Mouse (Mus musculus) T-cell, adult 2 months (primary cell): ENCODE data around the gene Safb2.
A peak's percentile ranks its signal among the peaks of the same experiment; 100 is the strongest.

Source experiments
- DNase-seq: peaks from one replicate; pipeline ENCODE4 v3.0.0; 2022; ENCODE audit warnings: low spot score

Gene Safb2

DNA sequence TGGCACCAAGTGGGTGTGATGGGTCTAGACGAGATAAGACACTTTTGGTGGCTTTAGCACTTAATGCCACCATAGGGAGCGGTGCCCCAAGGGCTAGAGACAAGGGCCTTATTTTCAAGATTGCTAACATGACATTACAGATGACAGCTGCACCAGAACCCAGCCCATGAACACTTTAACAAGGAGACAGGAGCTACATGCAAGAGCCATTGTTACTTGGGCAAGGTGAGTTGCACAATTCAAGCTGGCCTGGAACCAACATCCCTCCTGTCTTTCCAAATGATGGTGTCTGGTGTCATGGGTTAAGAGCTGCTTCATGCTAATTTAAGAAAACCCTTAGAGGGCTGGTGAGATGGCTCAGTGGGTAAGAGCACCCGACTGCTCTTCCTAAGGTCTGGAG, 25.0 kb downstream of the Safb2 start:
- no peak for DNase-seq

DNA sequence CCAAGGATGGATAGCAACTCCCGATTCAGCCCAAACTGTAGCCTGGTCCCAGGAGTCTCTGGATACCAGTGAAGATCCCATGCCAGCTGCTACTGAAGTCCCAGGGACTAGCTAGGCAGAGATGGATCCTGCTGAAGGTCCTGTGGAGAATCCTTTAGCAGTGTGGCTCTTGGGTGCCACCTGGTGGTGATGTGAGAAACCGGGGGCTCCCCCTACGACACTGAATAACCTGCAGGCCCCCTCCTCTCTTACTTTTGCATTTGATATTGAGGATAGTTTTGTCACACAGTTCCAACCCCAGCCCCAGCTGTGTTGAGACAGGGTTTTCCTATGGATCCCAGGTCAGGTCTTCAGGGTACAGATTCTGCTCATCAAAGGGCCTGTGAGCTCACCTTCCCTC, 25.9 kb downstream of the Safb2 start:
- peak; percentile 56 for DNase-seq

DNA sequence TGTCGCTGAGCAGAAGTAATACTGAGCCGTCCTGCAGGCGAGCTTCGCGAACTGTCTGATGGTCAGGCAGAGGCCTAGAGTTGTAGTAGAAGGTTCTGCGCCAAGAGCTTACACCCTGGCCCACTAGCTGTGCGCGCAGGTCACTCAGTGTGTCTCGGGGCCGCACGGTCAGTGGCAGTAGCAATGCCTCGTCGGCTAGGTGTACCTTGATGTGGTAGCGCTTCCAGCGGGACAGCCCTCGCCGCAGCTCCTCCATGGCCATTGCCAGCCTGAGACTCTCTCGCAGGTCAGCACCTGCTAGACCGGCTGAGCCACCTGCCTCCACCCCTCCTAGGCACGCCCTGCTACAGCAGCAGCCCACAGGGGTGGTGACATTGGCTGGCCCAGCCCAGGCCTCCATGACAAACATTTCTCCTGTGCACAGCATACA, 30.2 kb downstream of the Safb2 start, which contains the start of gene Gm20219:
TSS of gene Gm20219 (minus strand) at position 266 of the 430 bp plus-strand sequence.
- DNase-seq = no peak

DNA sequence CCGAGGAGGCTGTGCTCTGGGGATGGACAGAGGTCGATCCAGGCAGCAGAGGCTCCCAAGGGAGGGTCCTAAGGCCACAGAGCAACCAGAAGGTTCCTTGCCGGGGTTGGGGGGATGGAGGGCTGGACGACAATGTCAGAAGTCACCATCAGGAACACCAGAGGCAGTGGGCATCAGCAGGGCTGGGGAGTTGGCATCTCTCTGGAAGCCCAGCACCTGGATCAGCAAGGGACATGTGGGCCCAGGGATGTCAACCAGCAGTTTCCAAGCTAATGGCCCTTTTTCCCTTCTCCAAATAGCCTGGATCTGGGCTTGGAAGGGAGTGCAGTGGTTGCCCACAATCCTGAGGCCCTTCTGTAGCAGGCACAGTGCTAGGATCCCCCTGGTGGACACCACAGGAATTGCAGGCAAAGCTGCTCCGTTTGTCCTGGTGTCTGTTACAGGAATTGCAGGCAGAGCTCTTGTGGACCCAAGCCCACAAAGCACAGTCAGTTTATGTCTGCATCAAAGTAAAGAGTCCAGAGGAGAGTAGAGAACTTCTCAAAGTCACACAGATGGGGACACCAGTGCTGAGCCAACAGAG, 31.5 kb downstream of the Safb2 start:
- peak; percentile 77 for DNase-seq

DNA sequence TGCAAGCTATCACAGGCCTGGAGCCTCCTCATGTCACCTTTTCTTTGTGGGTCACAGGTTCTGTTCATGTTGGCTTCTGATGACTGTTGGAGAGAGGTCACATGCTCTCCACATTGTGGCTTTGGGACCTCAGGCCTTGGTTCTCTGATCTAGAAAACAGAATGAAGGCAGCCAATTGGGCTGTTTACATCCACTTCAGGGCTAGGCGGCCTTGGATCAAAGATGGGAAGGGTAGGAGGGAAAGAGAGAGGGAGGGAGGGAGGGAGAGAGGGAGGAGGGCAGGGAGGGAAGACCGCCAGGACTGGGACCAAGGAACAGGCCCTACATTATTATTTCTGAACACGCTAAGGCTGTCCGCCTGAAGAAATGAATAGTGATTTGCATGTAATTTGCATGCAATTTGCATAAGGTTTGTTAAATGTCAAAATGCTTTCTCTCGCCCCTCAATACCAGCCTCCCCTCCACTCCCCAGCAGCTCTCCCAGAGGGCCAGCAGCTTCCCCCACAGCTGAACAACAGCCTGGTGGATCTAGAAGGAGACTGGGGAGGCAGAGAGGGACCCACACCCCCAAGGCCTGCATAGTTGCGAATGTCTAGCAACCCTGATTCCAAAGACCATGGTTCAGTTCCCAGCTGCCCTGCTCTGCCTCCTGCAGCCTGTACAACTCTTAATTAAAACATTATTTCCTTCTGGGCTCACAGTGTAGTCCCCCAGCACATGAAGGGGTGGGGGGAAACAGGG, 32.4 kb downstream of the Safb2 start:
- DNase-seq = no peak

DNA sequence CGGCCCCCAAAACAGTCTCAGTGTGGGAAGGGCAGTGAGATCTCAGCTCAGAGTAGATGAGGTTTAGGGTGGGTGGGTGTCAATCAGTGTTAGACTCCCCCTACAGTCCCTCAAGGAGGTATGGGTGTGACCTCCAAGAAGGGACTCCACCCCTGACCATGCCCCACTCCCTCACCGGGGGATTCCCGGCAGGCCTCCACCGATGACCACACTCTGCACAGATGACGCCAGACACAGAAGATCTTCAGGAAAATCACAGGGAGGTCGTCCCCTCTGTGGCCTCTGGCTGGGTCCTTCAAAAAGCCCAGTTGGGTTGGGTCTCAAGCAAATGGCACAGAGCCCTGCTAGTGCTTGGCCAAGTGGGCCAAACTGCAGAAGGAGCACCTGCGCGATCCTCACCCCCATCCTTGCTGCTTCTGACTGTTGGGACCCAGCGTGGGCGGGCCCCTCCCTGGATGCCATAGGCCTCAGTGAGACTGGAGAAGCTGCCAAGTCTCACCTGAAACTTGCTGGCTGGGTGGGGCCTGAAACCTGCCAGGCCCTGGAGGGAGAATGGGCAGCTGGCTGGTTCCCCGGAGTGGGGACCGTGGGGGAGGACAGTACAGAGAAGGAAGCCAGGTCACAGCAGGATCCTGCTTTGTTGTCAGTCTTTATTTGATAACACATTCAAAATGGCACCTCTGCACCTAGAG, 33.5 kb downstream of the Safb2 start:
- no peak for DNase-seq

DNA sequence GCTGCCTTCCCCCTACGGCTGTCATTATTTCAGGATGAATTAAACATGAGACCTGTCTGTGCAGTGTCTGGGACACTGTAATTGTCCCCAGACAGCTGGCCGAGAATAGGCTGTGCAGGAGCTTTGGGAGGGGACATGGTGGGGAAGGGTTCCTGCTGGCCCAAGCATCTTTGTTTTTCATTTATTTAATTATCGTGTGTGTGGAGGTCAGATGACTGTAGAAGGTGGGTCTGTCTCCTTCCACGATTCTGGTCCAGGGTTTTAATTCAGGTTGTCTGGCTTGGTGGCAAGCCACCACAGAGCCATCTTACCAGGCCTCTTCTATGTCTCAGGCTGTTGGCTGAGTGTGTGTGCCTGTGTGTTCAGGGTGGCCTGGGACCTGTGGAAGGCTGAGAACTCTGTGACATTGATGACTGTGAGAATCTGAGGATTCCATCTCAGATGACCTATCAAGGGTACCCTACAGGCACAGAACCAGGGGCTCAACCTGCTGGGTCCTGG, 35.7 kb downstream of the Safb2 start:
- no peak for DNase-seq

DNA sequence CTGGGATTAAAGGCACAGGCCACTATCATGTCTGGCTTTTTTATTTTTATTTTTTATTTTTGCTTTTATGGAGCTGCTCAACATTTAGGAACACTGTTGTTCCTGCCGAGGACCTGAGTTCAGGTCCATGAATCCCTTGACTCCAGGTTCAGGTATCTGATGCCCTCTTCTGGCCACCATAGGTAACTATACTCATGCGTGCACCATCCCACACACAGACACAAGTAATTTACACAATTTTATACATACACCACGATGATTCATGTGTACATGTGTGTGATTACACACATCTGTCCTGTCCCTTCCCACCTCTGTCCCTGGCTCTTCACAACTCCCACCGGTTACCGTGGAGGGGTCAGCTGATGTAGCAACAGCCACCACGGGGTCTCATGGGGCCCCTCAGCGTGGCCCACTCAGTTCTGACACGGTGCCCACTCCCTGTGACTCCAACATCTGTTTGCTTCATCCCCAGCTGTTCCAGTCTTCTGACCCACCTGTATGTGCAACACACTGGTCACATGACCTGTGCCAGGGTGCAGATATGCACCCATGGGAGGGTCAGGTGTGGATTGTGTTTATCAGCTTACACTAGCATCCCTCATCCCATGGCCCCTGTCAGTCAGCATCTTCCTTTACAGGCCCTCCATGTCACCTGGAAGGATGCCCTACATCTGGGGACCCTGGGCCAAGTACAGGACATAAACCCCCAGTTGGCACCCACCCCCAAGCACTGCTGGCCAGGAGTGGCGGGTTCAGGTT, 36.4 kb downstream of the Safb2 start:
- DNase-seq = no peak

DNA sequence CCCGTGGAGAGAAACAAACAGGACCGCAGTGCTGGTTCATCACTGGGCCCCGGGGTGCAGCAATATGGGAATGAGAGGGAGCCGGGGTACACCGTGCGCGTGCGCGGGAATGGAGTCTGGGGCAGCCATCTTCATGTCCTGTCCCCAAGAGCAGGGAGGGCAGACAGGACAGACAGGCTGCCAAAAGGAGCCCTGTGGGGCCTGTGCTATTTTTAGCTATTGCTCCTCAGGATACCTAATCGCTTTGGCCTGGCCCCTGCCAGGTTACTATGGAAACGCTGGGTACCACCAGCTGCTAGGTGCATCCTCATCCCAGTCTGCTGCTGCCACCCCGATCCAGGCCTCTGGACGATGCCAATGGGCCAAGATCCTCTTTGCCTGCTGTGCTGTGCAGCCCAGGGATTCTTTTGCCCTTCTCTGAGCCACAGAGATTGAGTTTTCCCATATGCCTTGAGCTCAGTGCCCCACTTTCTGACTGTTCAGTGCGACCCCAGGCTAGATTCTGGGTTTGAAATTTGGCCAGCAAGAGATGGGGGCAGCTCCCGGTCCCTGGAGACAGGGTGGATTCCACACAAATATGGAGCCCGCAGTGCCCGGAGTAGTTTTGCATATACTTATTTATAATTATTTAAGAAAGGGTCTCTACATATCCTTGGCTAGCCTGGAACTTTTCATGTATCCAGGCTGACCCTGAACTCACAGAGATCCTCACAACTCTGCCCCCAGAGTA, 37.1 kb downstream of the Safb2 start:
- no peak for DNase-seq

DNA sequence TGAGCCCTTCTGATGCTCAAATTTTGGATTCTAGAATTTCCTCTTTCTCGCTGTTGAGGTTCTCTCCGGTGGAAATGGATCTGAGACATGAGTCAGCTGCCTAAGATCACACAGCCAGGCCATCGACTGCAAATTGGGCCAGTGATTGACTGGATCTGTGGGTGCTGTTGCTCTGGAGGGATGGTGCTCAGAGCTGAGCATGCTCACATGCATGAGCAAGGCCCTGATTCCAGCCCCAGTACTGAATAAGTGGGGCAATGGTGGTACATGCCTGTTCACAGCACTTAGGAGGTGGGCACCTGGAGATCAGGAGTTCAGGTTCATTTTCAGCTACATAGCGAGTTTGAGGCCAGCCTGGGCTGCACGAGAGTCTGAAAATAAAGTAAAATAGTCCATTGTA, 37.8 kb downstream of the Safb2 start:
- DNase-seq = no peak

DNA sequence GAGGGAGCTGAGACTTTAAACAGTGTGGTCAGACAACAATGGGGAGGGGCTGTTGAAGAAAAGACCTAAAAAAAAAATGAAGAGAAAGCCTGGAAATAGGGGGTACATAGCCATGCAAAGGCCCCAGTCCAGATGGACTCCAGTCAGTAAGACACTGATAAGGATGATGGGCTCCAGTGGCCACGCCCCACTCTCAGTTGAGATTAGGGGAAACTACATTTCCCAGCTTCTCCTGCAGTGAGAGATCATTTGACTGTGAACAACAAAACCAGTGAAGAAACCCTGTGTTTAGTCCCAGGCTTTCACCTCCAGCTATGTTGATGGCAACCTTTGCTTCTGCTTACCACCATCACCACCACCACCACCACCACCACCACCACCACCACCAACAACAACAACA, 38.4 kb downstream of the Safb2 start:
- no peak for DNase-seq

DNA sequence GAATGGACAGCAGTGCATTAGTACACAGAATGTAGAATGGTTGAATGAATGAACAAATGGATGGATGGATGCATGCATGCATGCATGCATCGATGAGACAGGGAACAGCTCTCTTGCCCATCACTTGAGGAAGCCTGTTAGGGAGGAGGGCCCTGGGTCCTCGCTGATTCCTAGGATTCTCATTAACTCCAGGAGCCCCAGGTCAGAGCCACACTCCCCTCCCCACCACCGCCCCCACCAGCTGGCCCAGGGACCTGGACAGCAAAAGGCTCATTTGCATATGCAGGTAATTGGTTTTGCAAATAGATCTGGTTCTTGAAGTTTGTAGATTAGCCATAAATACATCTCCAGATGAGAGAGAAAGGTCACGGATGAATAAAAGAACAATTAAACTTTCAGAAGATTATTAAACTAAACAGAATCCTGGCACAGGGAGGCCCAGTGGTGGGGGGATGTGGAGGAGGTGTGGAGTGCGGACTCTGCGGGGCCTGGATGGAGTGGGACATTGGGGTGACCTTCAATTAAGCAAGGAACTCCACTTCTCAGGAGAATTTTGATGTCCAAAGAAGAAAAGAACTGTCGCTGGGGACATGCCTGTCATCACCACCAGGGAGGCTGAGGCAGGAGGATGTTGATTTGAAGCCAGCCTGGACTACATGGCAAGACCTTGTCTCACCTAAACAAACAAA, 39.5 kb downstream of the Safb2 start:
- no peak for DNase-seq

DNA sequence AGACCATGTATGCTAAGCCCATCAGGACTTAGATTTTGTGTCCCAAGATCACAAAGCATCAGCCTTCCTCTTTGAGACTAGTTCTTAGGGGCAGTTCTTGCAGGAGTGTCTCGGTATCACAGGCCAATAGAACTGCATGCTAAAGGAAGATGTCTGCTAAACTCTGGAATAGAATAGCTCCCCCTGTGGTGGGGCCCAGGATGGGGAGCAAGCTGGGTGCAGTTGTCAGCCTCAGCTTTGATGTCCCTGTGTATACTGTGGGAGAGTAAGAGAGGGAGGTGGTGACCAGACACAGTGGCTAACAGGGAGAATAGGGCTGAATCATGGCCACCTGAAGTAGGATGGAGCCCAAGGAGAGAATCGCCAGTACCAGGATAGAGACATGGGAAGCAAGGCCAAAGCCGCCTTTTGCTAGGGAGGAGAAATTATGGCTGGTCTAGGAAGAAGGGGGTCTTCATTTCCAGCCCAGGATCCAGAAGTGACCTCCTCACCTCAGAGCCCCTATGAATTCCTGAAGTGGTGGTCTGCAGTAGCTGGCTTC, 40.6 kb downstream of the Safb2 start:
- DNase-seq = no peak

DNA sequence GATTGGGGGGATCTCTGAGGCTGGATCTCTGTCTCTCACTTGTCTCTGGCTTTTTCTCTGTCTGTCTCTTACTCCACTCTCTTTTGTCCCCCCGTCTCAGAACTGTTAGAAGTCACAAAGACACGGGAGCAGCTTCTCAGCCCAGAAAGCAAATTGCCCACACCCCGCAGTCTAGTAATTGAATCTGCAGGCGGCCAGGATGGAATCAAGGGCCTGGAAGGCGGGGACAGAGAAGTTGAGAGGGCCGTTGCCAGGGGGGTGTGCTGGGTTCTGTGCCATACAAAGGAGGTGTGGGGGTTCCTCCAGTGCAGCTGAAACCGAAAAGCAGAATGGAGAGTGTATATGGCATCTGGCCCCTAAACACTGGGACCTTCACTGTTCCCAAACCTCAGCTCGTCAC, 41.6 kb downstream of the Safb2 start:
- DNase-seq = no peak

DNA sequence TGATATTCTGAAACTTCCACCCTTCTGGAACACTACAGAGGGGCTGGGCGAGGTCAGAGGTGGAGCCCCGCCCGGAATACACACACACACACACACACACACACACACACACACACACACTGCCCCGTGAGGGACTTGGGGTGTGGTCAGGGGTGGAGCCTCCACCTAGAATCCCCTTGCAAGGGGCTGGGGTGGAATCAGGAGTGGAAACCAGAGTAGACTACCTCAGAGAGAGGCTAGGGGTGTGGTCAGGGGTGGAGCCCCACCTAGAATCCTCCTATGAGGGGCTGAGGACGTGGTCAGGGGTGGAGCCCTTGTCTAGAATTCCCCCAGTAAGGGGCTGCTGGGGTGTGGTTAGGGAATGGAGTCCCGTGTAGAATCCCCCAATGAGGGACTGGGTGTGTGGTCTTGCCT, 43.8 kb downstream of the Safb2 start:
- no peak for DNase-seq

DNA sequence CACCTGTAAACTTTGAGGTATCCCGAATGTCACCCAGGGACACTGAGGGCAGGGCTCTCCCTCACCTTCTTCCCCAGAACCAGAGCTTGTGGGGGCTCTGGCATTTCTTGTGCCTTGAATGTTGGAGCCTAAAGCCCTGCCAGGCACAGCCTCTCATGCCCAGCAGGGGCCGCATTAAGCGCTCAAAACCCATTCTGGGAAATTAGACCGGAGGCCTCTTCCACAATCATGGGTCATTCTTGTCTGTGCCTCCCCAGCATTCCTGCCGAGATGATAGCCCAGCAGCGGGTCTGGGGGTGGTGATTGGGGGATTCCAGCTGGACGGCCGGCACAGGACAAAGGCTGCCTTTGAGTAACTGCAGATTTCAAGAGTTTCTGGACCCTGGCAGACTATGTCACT, 46.5 kb downstream of the Safb2 start:
- DNase-seq = no peak

DNA sequence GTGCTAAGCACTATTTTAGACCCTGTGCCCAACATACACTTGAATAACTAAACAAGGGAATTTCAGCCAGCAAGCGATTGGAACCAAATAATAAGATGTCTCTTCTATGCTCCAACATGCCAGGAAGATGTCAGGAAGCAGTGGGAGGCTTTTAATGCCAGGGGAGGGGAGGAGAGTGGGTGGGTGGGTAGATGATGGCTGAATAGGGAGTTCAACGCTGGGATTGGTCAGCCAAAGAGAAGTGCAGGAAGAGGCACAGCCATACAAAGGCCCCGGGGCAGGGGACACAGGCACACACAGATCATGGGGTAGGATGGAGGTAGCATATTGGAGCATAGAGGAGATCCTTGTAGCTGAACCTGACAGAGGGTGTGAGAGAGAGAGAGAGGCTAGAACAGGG, 47.5 kb downstream of the Safb2 start:
- DNase-seq = no peak

DNA sequence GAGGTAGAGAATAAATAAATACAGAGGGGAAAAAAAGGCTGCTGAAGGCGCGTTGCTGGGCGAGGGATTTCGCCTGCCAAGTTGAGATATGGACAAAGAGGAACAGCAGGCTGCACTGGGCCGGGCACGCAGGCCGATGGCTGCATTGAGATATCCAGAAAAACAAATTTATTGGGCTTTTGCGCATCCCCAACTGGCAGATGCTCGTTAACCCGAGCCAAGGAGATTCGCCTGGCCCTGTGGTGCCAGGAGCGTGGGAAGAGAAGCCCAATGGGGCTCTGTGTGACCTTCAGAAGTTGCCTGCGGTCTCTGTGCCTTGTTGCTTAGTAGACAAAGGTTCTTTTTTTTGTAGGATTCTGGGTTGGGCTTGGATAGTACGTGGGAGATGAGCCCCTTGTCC, 48.2 kb downstream of the Safb2 start:
- DNase-seq = no peak

DNA sequence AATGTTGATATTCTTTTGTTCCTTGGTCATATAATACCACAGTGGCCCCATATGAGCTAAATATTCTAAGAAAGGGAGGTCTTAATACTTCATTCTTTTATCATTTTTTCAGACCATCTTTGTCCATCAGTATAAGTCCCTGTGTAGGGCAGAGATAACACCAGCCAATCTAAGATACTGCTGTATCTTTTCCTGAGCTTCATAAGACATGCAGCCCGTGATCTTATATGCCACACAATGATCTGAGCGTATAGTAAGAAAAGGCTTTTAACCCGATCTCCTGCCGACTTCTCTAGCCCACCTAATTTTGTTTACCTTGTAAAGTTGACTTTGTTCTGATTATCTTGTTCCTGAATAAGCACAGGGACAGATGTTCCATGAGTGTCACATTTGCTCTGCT, 59.4 kb downstream of the Safb2 start:
- DNase-seq = no peak

DNA sequence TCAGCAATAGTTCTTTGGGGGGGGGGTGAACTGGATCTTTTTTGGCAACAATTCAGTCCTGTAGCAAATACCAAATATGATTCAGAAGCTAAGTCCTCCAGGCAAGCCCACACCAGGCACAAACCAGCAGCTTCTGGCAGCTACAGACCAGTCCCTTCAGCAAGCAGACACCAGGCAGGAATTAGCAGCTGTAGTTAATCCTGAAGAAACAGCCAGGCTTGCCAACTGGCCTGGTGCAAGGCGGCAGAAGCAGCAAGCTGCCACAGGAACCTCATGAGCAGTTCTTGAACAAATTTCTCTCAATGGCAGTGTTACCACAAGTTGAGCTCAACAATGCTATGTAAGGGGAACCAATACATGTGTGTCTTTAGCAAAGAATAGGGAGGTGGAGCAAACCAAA, 61.6 kb downstream of the Safb2 start:
- DNase-seq = no peak
